Mouse (Mus musculus) liver, postnatal 0 days (tissue): ENCODE measurements around the gene Rflna.

Experiments used
- CTCF ChIP-seq: sonication (generic); IDR thresholded peaks from 2 replicates; pipeline ENCODE4 v1.5.1; 2016; ENCODE audit warnings: antibody characterized with exemption, low read depth
- EP300 ChIP-seq: IDR thresholded peaks from 2 replicates; pipeline ENCODE4 v1.6.1; 2016; ENCODE audit warnings: antibody characterized with exemption, low read depth, mild to moderate bottlenecking

- TF ChIP-seq CTCF, result no peak
- TF ChIP-seq EP300, result no peak
These were observed 38.6 kb downstream of the Rflna start for GRCm38 (mm10) chr5:125041578-125041977.
